Mouse (Mus musculus) kidney, postnatal 4 days (tissue): ENCODE data around the gene 9230112D13Rik.

Experiments
- DNase-seq, 2 experiments: peaks; one replicate each; pipeline ENCODE4 v3.0.0; 2021; ENCODE audit warnings: mixed read lengths in 2 of 2

The 9230112D13Rik gene

GRCm38 (mm10) chr14:34493682-34494081 lies 28.9 kb downstream of the 9230112D13Rik start:
- DNase-seq, result no peak

GRCm38 (mm10) chr14:34492688-34493087 lies 29.9 kb downstream of the 9230112D13Rik start:
- no peak for DNase-seq

GRCm38 (mm10) chr14:34490965-34491364 lies 31.6 kb downstream of the 9230112D13Rik start:
- DNase-seq, result no peak

- DNase-seq, result no peak
These were observed 32.7 kb downstream of the 9230112D13Rik start for GRCm38 (mm10) chr14:34489928-34490327.

- peak in 1 of 2 experiments; percentile 17 for DNase-seq
These were observed 36.4 kb downstream of the 9230112D13Rik start for GRCm38 (mm10) chr14:34486169-34486568.

GRCm38 (mm10) chr14:34483469-34484341 lies 38.9 kb downstream of the 9230112D13Rik start:
- DNase-seq, result no peak

GRCm38 (mm10) chr14:34471591-34471990 lies 51.0 kb downstream of the 9230112D13Rik start:
- DNase-seq, result no peak

- no peak for DNase-seq
These were observed 56.3 kb downstream of the 9230112D13Rik start for GRCm38 (mm10) chr14:34466291-34466690.
